Mouse (Mus musculus) cerebellum, adult 2 months (tissue): ENCODE data around the gene Wfdc6a. TPM values are rescaled to one million over a fixed set of nuclear protein-coding genes. Genes with fewer than 3 reads are reported as not detected.
"Not testable (repeated sequence)": the region's sequence is repeated elsewhere in the genome, so short reads cannot be mapped to it uniquely, and the experiment has no call there.

Experiments
- DNase-seq, 2 experiments: peaks; one replicate each; pipeline ENCODE4 v3.0.0; 2021
- H3K27ac ChIP-seq: fragments of 200-500 bp; 2 replicates; pipeline ENCODE4 v1.5.1; 2012; ENCODE audit warnings: low read length, control low read depth, inconsistent platforms; ENCODE audit not compliant: insufficient read depth
- H3K27me3 ChIP-seq: fragments of 200-500 bp; 2 replicates; pipeline ENCODE4 v1.6.1; 2012; ENCODE audit warnings: inconsistent platforms, mild to moderate bottlenecking, low read length, moderate library complexity; ENCODE audit not compliant: control insufficient read depth, insufficient read depth
- H3K4me1 ChIP-seq: fragments of 200-500 bp; 2 replicates; pipeline ENCODE4 v1.6.1; 2011; ENCODE audit warnings: low read length; ENCODE audit not compliant: control insufficient read depth, insufficient read depth
- H3K4me3 ChIP-seq: fragments of 200-500 bp; replicated peaks from 2 replicates; pipeline ENCODE3; 2011; ENCODE audit warnings: mild to moderate bottlenecking, low read depth, low read length, control low read depth; ENCODE audit not compliant: insufficient read depth
- CTCF ChIP-seq: fragments of 200-500 bp; IDR thresholded peaks from 2 replicates; pipeline ENCODE4 v1.5.1; 2011; ENCODE audit warnings: low read depth, mild to moderate bottlenecking, control low read depth, low read length, moderate library complexity, borderline replicate concordance; ENCODE audit not compliant: insufficient read depth
- POLR2A ChIP-seq: fragments of 200-500 bp; IDR thresholded peaks from 2 replicates; pipeline ENCODE4 v1.6.1; 2011; ENCODE audit warnings: low read length, control low read depth, borderline replicate concordance; ENCODE audit not compliant: insufficient read depth
- WGBS: fragments of 180-500 bp; shearing (Covaris S2); methylation state at CpG from one replicate; pipeline ENCODE4 v1.1.7; 2018; 5-methylcytosine and 5-hydroxymethylcytosine counted together
- polyA plus RNA-seq: library from polyadenylated mRNA; depleted of rRNA; stranded (reverse); fragments of >200 nt; gene quantifications from 2 replicates; pipeline ENCODE4 v1.2.3, GENCODE M21; 2012; rRNA removed

Wfdc6a gene
- polyA plus RNA-seq = 0.24 TPM in 1 of 2 replicates, not detected in the other

DNA sequence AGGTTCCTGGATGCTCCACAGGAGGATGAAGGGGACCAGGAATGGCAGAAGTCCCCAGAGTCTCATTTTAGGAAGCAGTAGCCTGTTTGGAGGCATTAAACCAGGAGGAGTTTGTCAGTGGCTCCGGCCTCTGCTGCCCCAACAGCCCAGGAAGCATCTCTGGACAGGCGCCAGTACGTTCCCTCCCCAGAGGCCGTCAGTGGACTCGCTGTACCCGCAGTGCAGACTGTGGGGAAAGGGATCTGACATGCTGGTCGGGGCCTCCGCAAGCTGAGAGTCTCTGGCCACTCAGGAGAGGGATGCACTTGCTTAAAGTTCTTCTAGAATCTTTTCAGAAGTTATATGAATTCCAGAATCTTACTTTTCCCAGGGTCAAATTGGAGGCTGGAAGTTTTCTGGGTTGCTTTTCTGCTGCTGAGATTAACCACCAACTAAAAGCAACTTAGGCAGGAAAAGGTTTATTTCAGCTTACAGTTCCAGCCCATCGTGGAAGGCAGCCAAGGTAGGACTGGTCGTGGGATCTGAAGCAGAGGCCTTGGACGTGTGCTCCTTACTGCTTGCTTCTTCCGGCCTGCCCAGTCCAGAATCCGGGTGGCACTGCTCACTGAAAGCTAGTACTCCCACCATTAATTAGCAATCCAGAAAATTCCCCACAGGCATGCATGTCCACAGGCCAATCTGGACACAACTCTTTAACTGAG, at the start of gene Wfdc6a:
Gene Wfdc6a (minus strand): TSS at position 423 of the 701 bp plus-strand sequence.
- not testable (repeated sequence) for H3K27ac ChIP-seq, H3K4me3 ChIP-seq, H3K27me3 ChIP-seq, DNase-seq, H3K4me1 ChIP-seq
- WGBS = 19% methylated on average over 13 of the region's 13 CpGs

DNA sequence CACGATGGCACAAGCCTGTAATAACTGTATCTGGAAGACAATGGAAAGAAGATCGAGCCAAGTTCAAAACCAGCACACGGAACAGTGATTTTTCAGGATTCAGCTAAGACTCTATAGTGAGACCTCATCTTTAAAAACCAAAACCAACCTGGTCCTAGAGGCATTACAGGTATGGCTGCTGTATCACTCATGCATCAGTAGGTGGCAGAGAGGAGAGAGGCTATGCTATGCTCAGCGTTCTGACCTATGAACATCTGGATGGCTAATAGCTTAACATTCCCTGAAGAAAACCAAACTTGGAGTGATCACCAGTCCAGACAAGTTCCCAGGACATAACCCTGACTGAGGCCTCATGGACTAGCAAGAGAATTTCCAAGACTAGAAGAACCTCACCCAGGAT, 36.5 kb upstream of the Wfdc6a start:
- H3K4me1 ChIP-seq = no peaks in the 10 kb centered on the region
- no peak overlapping the region for H3K4me3 ChIP-seq
- TF ChIP-seq CTCF (no peak), POLR2A (no peak)
- H3K27ac ChIP-seq = no peak overlapping the region
- 87% methylated on average over 4 of the region's 4 CpGs for WGBS
- no peaks in the 10 kb centered on the region for H3K27me3 ChIP-seq
- no peak for DNase-seq

DNA sequence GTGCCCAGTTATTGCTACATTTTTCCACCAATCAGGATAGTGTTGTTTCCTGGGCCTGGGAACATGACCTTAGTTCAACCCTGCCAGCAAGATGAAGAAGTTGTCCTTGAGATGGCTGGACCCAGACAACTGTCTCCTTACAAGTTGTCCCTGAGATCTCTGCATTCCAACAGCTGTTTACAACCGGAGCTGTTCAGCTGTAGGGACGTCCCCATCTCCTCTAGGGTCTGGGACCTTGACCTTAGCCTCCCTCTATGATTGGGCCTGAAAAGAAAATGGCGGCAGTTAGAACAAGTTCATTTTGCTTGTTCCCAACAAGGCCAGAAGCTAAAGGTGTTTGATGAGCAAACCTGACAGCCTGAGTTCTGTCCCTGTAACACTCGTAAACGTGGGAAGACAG, 33.8 kb upstream of the Wfdc6a start:
- DNase-seq = no peak
- Histone ChIP-seq H3K4me1 (no peaks in the 10 kb centered on the region), H3K27me3 (no peaks in the 10 kb centered on the region), H3K4me3 (no peak overlapping the region), H3K27ac (no peak overlapping the region)
- TF ChIP-seq POLR2A = no peak
- no peak for TF ChIP-seq CTCF
- WGBS = 84% methylated on average over 5 of the region's 5 CpGs

DNA sequence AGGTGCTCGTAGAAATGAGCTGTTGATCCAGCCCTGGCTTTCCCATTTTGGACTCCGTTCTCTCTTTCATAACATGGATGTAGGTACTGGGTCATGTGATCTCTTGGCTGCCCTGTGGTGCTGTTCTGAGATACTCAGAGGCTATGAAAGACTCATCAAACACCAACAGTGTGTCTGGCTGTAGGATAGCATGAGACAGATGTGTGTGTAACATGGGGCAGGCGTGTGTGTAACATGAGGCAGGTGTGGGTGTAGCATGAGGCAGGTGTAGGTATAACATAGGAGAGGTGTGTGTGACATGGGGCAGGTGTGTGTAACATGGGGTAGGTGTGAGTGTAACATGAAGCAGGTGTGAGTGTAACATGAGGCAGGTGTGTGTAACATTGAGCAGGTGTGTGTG, 30.1 kb upstream of the Wfdc6a start:
- Histone ChIP-seq H3K27ac (no peak overlapping the region), H3K4me3 (no peak overlapping the region), H3K27me3 (no peaks in the 10 kb centered on the region), H3K4me1 (no peaks in the 10 kb centered on the region)
- TF ChIP-seq POLR2A (no peak), CTCF (no peak)
- WGBS = 90% methylated on average over 3 of the region's 3 CpGs
- no peak for DNase-seq

DNA sequence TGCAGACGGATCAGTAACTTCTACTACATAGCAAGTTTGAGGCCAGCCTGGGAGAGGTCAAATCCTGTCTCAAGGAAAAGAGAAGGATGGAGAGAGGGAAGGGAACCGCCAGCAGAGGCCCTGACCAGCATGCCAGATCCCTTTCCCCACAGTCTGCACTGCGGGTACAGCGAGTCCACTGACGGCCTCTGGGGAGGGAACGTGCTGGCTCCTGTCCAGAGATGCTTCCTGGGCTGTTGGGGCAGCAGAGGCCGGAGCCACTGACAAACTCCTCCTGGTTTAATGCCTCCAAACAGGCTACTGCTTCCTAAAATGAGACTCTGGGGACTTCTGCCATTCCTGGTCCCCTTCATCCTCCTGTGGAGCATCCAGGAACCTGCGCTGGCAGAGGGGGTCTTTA, 28.2 kb upstream of the Wfdc6a start, which contains the start of the genes Wfdc6b and Wfdc8:
Gene Wfdc6b (plus strand): TSS at position 52 of the 400 bp plus-strand sequence.
Gene Wfdc8 (minus strand): TSS at position 156 of the 400 bp plus-strand sequence.
- WGBS = 24% methylated on average over 8 of the region's 8 CpGs

DNA sequence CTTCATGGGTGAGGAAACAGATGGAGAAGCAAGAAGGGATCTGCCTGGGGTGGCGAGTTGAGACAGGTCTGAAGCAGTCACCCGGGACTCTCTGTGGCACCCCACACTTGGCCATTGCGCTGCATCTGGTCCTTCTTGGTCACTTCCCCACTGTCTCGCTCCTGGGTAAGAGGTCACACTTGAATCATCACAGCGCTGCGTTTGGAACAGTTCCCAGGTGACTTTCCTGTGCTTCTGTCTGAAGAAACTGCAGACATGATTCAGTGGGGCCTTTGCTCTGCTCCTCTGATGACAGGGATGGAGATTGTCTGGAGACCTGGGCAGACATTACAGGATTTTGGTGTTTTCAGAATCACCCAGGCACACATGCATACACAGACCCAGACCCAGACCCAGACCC, 23.5 kb upstream of the Wfdc6a start:
- H3K27ac ChIP-seq = no peak overlapping the region
- DNase-seq = no peak
- H3K27me3 ChIP-seq = no peaks in the 10 kb centered on the region
- 41% methylated on average over 6 of the region's 6 CpGs for WGBS
- no peak overlapping the region for H3K4me3 ChIP-seq
- no peak for TF ChIP-seq POLR2A
- TF ChIP-seq CTCF = no peak
- H3K4me1 ChIP-seq = no peaks in the 10 kb centered on the region

More for the DNA sequence above, 28.2 kb upstream of the Wfdc6a start, which contains the start of the genes Wfdc6b and Wfdc8:
- H3K27ac ChIP-seq, H3K27me3 ChIP-seq, H3K4me1 ChIP-seq, DNase-seq, H3K4me3 ChIP-seq: not testable (repeated sequence)

DNA sequence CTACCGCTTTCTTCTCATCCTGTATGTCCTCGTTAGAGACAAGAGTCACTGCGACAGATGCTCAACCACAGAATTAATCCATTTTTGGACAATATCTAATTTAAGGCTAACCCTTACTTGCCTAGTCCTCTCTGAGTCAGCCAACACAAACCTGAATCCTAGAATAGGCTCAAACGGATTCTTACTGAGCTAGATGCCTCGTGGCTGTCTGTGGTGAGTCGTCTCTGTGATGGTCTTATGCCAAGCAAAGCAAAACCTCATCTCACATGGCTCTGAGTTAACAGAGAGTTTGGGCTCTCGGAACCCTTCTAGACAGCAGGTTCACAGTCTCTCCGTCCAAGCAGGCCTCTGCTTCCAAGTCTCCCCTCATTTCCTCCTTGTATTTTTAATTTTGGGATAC, 19.2 kb upstream of the Wfdc6a start:
- Histone ChIP-seq H3K4me1 (no peaks in the 10 kb centered on the region), H3K27me3 (no peaks in the 10 kb centered on the region), H3K27ac (no peak overlapping the region), H3K4me3 (no peak overlapping the region)
- no peak for DNase-seq
- TF ChIP-seq CTCF (no peak), POLR2A (no peak)
- 84% methylated on average over 8 of the region's 8 CpGs for WGBS

DNA sequence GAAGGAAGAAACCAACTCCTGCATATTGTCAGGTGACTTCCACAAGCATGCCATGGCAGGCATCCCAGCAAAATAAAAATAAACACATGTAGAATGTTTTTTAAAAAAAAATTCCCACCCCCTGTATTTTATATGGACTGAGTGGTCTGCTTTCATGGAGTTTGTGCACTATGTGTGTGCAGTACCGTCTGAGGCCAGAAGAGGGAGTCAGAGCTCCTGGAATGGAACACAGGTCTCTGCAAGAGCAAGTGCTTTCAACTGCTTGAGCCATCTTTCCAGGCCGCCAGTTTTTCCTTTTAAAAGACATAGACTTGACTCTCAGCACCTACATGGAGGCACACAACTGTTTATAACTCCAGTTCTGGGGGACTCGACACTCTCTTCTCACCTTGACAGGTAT, 18.2 kb upstream of the Wfdc6a start:
- H3K27me3 ChIP-seq = no peaks in the 10 kb centered on the region
- WGBS = 90% methylated on average over 3 of the region's 3 CpGs
- TF ChIP-seq POLR2A (no peak), CTCF (no peak)
- no peak for DNase-seq
- H3K4me3 ChIP-seq = no peak overlapping the region
- no peaks in the 10 kb centered on the region for H3K4me1 ChIP-seq
- no peak overlapping the region for H3K27ac ChIP-seq

DNA sequence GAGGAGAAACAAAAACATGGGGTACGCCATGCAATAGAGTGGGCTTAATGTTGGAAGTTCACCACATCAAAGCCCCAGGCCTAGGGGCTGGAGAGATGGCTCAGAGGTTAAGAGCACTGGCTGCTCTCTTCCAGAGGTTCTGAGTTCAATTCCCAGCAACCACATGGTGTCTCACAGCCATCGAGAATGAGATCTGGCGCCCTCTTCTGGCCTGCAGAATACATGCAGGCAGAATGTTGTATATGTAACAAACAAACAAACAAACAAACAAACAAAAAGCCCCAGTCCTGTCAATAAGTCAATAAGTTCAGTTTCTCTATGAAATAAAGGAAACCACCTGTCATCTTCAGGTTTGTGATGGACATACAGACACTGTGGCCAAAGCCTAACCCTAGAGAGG, 14.9 kb upstream of the Wfdc6a start:
- no peak overlapping the region for H3K4me3 ChIP-seq
- no peak overlapping the region for H3K27ac ChIP-seq
- H3K4me1 ChIP-seq = no peaks in the 10 kb centered on the region
- TF ChIP-seq CTCF (no peak), POLR2A (no peak)
- DNase-seq = no peak
- H3K27me3 ChIP-seq = no peaks in the 10 kb centered on the region
- WGBS = 69% methylated on average over 3 of the region's 3 CpGs
